Mouse (Mus musculus): ENCODE data around the gene Pfdn2. TPM values are rescaled to one million over a fixed set of nuclear protein-coding genes. Genes with fewer than 3 reads are reported as not detected.

The Pfdn2 gene
- polyA plus RNA-seq, 1 experiment from 2014 or later = 164 TPM

GRCm38 (mm10) chr1:171388376-171389102, 43.1 kb downstream of the Pfdn2 start, which contains the start of gene Arhgap30:
TSS of gene Arhgap30 (plus strand) at chr1:171388954.
- no peak for TF ChIP-seq CTCF (IDR thresholded peaks at IDR 0.05)
- no peaks in the 10 kb centered on the region for H3K27me3 ChIP-seq
- in situ Hi-C loops (cut with MboI; ENCODE audit: low pct_unique_long_range_greater_than_20kb) = no loop called here
- no peak for DNase-seq (ENCODE audit: low read depth, low spot score)
- ChIA-PET CTCF (interaction anchor here (1.1 to 2.0 kb wide), 3 partner anchors 8 to 30 kb away, joined by 3 to 6 read pairs (median 5); no protein-coding TSS in a partner anchor), POLR2A (no interaction called here)
- ATAC-seq = no peak

- in situ Hi-C loops (cut with MboI; ENCODE audit: low pct_unique_long_range_greater_than_20kb) = no loop called here
- POLR2A ChIA-PET = interaction anchor here (0.6 kb wide), 1 partner anchor 1704 kb away, joined by 3 read pairs; no protein-coding TSS in a partner anchor
- H3K27me3 ChIP-seq = peaks cover 2% of the 10 kb centered on the region
- no peak for ATAC-seq
- no peak for TF ChIP-seq CTCF (IDR thresholded peaks at IDR 0.05)
- no peak for DNase-seq (ENCODE audit: low read depth, low spot score)
- CTCF ChIA-PET = interaction anchor here (1.9 to 2.2 kb wide), 3 partner anchors 10 to 88 kb away, joined by 5 to 6 read pairs (median 5); no protein-coding TSS in a partner anchor
Measured at GRCm38 (mm10) chr1:171390101-171390500, 44.6 kb downstream of the Pfdn2 start.

- POLR2A ChIA-PET = no interaction called here
- ATAC-seq = no peak
- CTCF ChIA-PET = interaction anchor here (1.3 kb wide), 1 partner anchor 22 kb away, joined by 3 read pairs; no protein-coding TSS in a partner anchor
- TF ChIP-seq CTCF (IDR thresholded peaks at IDR 0.05) = no peak
- in situ Hi-C loops (cut with MboI; ENCODE audit: low pct_unique_long_range_greater_than_20kb) = no loop called here
- no peak for DNase-seq (ENCODE audit: low read depth, low spot score)
- H3K27me3 ChIP-seq = peaks cover 5% of the 10 kb centered on the region
Measured at GRCm38 (mm10) chr1:171401821-171402220, 56.4 kb downstream of the Pfdn2 start.

GRCm38 (mm10) chr1:171402991-171403390, 57.5 kb downstream of the Pfdn2 start:
- DNase-seq (ENCODE audit: low read depth, low spot score) (no peak), ATAC-seq (no peak)
- peaks cover 5% of the 10 kb centered on the region for H3K27me3 ChIP-seq
- no peak for TF ChIP-seq CTCF (IDR thresholded peaks at IDR 0.05)
- ChIA-PET POLR2A (no interaction called here), CTCF (interaction anchor here (1.3 kb wide), 1 partner anchor 23 kb away, joined by 3 read pairs; no protein-coding TSS in a partner anchor)
- in situ Hi-C loops (cut with MboI; ENCODE audit: low pct_unique_long_range_greater_than_20kb) = no loop called here

- POLR2A ChIA-PET = no interaction called here
- in situ Hi-C loops (cut with MboI; ENCODE audit: low pct_unique_long_range_greater_than_20kb) = no loop called here
- no peak for ATAC-seq
- CTCF ChIA-PET = no interaction called here
- no peak for DNase-seq (ENCODE audit: low read depth, low spot score)
- peaks cover 10% of the 10 kb centered on the region for H3K27me3 ChIP-seq
- no peak for TF ChIP-seq CTCF (IDR thresholded peaks at IDR 0.05)
Measured at GRCm38 (mm10) chr1:171407263-171407662, 61.8 kb downstream of the Pfdn2 start.

Other genes with a start within 250 kb of the Pfdn2 start
- 1.6 TPM for gene Cfap126, start 231.8 kb upstream of the Pfdn2 start, polyA plus RNA-seq (2021)
- gene Sdhc, start 195.1 kb upstream of the Pfdn2 start, polyA plus RNA-seq (2021) = 445 TPM
- gene Mpz, start 195.0 kb upstream of the Pfdn2 start, polyA plus RNA-seq (2021) = 0.06 TPM
- 0.08 TPM for gene Pcp4l1, start 149.4 kb upstream of the Pfdn2 start, polyA plus RNA-seq (2021)
- 0.54 TPM for gene Nr1i3, start 131.7 kb upstream of the Pfdn2 start, polyA plus RNA-seq (2021)
- gene Tomm40l, start 123.2 kb upstream of the Pfdn2 start, polyA plus RNA-seq (2021) = 65.5 TPM
- gene Apoa2, start 120.6 kb upstream of the Pfdn2 start, polyA plus RNA-seq (2021) = not detected
- gene Fcer1g, start 111.3 kb upstream of the Pfdn2 start, polyA plus RNA-seq (2021) = 0.49 TPM
- 21.8 TPM for gene Adamts4, start 95.2 kb upstream of the Pfdn2 start, polyA plus RNA-seq (2021)
- 436 TPM for gene Ndufs2, start 94.3 kb upstream of the Pfdn2 start, polyA plus RNA-seq (2021)
- 57.5 TPM for gene B4galt3, start 75.3 kb upstream of the Pfdn2 start, polyA plus RNA-seq (2021)
- gene Ppox, start 64.5 kb upstream of the Pfdn2 start, polyA plus RNA-seq (2021) = 41.9 TPM
- gene Usp21, start 57.7 kb upstream of the Pfdn2 start, polyA plus RNA-seq (2021) = 64.9 TPM
- 117 TPM for gene Ufc1, start 50.6 kb upstream of the Pfdn2 start, polyA plus RNA-seq (2021)
- gene Dedd, start 16.5 kb upstream of the Pfdn2 start, polyA plus RNA-seq (2021) = 55.0 TPM
- 74.1 TPM for gene Nit1, start within 50 bp of the Pfdn2 start, polyA plus RNA-seq (2021)
- not detected for gene Klhdc9, start 15.1 kb downstream of the Pfdn2 start, polyA plus RNA-seq (2021)
- 0.04 TPM for gene Nectin4, start 24.4 kb downstream of the Pfdn2 start, polyA plus RNA-seq (2021)
- not detected for gene Arhgap30, start 43.3 kb downstream of the Pfdn2 start, polyA plus RNA-seq (2021)
- 106 TPM for gene Usf1, start 65.6 kb downstream of the Pfdn2 start, polyA plus RNA-seq (2021)
- gene Tstd1, start 73.2 kb downstream of the Pfdn2 start, polyA plus RNA-seq (2021) = 1.2 TPM
- 33.8 TPM for gene F11r, start 91.9 kb downstream of the Pfdn2 start, polyA plus RNA-seq (2021)
- gene Alyref2, start 157.8 kb downstream of the Pfdn2 start, polyA plus RNA-seq (2021) = 5.5 TPM
- gene Itln1, start 189.6 kb downstream of the Pfdn2 start, polyA plus RNA-seq (2021) = 1.0 TPM
- gene Cd244a, start 213.5 kb downstream of the Pfdn2 start, polyA plus RNA-seq (2021) = not detected

Data from Patski (cell line).